Mouse (Mus musculus) CD4-positive helper T cell, adult 2 months (primary cell): ENCODE data around the gene Zfp13.
"Not testable (repeated sequence)": the region's sequence is repeated elsewhere in the genome, so short reads cannot be mapped to it uniquely, and the experiment has no call there.

Source experiments
- DNase-seq: peaks from one replicate; pipeline ENCODE4 v3.0.0-alpha.2; 2012; ENCODE audit warnings: low read depth, missing footprints, low spot score

Zfp13 gene

DNA sequence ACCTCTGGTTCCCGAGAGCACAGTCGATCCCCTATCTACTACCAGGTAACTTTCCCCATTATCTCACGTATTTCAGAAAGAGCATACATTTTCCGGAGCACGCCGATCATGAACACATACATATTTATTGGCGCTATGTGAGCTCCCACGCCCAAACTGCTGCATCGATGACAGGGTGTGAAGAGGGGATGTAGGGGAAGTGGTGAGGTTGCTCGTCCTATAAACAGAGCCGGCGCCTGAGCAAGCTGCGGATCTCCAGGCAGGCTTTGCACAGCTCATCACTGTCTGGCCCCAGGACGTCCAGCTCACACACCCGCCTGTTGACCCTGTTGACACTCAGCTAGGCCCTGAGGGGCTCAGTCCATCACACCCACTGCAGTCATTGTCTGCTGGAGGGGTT is 48.4 kb downstream of the Zfp13 start:
- DNase-seq, result peak; percentile 75

DNA sequence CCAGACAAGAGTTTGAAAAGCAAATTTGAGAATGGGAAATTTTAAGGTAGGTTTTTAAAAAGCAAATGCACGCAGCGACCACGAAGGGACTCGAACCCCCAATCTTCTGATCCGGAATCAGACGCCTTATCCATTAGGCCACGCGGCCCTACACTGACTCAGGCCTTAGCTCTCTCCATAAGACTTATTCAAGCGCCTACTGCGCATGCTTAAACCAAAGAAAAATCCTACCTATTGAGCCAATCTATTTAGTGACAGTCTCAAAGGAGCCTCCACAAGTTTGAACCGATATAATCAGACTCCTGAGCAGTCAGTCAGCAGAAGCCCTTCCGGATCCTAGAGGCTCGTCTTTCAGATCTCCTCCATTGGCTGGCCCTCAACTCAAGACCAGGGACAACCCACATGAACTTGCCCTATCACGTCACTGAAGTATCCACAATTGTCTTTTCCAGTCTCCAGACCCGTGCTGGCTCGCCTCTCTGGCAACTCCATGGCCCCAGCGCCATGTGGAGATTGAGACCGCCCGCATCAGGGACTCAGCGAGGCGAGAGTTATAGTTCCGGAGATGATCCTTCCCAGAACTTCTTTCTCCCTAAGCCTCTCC is 49.0 kb downstream of the Zfp13 start:
- peak; percentile 91 for DNase-seq

DNA sequence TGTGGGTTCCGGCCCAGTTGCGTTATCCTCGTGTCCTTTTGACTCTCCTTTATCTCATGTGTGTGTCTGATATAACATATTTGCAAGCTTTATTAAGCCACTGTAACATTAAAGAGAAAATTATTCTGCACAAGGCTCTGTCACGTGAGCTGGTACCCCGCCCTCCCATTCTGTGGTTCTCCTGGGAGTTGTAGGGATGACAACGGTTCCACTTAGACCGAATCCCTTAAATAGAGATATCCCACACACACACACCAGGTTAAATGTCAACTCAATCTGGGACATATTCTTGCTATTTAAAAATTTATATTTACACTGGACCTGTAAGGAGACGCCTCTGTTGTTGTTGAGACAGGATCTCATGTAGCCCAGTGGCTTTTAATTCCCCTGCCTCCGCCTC is 49.8 kb downstream of the Zfp13 start:
- no peak for DNase-seq

DNA sequence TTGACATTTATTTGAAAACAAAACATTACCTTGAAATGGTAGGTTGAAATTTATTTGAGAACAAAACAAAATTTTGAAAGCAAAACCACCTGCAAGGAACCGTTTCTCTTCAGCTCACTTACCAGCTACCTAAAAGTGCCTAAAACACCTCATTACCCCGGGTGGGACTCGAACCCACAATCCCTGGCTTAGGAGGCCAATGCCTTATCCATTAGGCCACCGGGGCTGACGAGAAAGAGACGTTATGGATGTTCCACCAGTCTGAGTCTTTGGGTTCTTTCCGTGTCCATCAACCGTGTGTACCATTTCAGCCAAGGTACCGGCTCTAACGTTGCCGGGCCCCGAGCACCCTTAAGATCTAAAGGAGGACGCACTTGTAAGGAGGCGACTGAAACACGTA is 50.7 kb downstream of the Zfp13 start:
- peak; percentile 82 for DNase-seq

DNA sequence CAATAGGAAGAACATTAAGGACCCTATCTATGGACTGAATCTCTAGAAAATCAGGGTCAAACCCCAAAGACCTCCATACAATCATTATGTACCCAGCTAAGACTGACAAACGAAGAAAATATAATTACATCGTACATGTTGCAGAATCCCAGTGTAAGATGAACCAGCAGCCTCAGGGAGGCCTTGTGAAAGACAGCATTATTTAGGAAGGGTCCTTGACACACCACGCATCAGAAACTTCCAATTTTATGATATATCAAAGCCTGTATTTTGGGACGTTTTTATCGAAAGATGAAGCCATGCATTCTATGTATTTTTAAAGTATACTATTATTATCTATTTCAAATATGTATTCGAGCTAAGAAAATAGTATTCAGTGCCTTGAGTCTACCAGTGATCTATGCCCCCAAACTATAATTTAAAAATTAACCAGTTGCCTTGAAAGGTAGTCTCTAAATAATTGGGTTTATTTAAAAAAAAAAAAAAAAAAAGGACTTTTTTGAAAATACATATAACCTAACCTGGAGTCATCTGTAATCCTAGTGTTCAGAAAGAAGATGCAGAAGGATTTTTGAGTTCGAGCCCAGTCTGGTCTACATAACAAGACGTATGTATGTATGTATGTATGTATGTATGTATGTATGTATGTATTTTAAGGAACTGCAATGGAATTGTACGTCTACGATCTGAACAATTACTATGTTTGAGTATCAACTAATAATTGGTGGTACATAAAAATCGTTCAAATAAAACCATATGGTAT is 51.4 kb downstream of the Zfp13 start:
- no peak for DNase-seq

DNA sequence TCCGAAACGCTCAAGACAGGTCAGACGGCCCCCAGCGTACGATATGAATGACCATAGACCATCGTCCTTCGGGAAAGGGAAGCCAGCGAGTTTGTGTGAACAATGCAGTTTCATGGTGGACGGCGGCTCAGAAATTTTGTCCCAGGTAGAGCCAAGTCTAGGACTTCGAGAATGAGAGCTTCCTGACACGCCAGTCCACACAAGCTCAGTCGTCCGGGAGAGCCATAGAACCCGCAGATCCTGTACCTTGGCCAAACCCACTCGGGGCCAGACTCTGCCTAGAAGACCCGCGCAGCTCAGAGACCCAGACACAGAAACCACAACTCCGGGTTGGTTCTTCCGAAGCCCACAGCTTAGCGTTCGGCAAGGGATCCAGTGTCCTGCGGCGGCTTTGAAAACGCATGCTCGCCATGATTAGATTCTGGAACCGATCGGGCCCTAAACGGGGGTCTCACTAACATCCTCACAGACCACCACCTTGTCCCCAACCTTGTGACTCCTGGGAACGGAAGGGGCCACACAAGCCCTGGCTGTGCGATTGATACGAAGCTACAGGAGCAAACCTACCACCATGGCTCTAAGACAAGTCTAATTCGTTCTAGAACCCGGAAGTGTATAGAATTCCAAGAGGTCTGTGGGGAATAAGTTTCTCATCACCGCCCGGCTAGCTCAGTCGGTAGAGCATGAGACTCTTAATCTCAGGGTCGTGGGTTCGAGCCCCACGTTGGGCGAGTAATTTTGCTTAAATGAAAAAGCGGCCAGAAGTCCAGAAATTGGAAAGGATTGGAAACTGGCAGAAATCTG is 52.4 kb downstream of the Zfp13 start:
- DNase-seq, result peak; percentile 89

DNA sequence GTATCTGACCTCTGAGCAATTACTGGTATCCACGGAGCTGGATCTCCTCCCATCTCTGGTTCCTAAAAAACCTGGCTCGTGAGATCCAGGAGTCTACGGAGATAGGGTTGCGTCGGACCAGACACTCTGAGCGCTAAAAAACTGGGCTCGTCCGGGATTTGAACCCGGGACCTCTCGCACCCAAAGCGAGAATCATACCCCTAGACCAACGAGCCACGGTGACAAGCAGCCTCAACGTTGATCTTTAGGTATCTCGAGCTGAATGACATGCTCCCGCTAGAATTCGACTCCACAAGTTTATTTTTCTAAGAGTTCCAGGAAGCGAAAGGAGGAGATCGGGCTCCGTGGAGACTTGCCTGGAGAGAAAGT is 53.0 kb downstream of the Zfp13 start:
- peak; percentile 83 for DNase-seq

DNA sequence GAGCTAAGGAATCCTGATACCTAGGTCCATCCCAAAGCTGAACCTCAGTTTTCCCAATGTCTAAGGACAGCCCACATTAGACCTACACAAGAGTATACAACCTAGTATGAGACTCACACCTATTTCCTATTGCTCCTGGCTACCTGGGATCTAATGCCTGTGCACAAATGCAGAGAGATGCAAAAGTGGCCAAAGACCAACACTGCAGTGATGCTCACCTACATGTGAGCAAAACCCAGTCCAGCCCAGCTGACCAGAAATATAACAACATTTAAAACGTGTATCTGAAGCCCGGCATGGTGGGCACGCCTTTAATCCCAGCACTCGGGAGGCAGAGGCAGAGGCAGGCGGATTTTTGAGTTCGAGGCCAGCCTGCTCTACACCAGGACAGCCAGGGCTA is 53.4 kb downstream of the Zfp13 start:
- DNase-seq, result no peak

DNA sequence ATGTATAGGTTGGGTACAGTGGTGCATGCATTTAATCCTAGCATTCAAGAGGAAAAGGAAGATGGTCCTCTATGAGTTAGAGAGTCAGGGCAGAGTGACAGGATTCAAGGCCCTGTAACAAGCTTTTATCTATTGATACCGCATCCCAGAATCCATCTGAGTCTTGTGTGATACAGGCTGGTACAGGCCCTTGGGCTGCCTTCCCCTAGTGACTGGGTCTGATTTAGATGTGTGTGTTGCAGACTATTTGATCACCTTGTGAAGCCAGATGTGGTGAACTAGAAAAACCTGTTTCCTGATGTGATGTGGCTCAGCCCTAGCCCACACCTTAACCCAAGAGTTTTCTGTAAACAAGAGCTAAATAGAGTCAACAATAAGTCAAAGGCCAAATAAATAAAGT is 54.5 kb downstream of the Zfp13 start:
- no peak for DNase-seq

DNA sequence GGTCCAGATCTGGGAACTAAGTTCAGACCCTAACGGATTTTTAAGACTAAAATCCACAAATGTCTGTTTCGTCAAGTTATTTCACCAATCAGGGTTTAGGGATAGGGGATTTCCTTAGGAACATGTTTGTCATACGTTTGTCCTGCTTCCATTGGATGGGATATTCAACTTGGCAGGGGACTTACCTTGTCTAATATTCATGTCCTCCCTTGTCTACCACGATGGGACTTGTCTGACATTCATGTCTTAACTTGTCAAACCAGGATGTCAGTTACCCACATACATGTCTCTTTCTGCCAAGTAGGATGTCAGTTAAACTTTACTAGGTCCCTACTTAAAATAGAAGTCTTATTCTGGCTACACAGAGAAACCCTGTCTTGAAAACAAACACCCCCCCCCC is 55.3 kb downstream of the Zfp13 start:
- DNase-seq, result no peak

DNA sequence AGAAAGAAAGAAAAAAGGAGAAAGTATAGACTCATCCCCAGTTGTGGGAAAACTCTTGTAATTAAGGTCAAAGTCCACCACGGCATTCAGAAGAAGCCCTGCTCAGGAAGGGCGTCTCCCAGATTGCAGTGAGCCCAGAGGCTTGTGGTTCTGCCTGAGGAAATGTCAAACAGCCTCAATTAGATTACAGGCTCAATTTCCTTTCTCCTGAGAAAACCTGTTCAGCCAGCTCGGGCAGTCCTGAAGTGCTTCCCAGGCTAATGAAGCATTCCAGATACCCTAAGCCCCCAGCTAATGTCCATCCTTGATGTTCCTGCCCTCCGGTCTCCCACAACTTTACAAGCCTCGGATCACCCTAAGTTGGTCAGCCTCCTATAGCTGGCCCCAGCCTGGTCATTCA is 56.0 kb downstream of the Zfp13 start:
- DNase-seq, result no peak

DNA sequence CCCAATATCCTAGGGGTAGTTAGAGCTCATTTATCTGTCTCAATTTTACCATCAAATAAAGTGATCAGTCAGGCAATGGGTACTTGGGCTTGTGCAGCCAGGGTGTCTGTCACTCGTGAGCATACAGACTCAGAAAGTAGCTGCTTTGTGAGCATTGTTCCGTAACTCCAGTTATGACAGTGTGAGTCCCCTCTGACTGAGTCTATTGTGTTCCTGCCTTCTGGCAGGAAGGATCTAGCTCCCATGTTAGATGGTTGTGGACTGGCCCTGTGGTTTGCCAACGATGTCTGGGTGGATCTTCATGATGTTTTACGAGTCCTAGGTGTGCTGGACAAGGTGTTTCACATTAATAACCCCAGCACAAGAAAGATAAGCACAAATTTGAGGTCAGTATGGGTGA is 56.5 kb downstream of the Zfp13 start:
- no peak for DNase-seq

DNA sequence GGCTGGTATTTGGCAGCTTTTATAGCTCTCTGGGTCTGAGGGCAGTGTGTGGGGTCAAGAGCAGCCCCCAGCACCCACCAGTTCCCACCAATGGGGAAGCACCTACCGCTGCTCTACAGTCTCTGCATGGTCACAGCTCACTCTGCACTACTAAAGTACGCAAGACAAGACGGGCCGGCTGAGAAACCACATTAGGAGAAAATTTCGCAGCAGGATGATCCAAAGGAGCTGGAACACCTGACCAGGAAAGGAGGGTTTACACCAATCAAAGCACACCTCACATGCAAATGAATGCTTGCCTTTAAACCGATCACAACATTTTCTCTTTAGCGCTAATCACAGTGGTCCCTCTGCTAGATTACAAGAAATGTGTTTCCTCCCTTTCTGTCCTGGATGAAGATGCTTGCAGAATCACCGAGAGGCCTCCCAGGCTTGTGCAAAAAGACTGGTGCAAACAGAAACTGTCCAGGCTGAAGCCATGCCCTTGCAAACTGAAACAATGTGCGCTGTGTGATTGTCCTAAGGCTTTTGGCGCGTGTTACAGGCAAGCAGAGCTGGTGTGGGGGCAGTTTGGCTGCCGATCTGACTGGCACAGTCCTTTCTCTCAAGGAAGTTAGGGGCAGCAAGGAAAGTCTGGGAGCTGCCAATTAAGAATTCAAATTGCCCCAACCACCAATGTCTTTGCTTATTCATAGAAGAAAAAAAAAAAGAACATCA is 57.1 kb downstream of the Zfp13 start:
- no peak for DNase-seq

DNA sequence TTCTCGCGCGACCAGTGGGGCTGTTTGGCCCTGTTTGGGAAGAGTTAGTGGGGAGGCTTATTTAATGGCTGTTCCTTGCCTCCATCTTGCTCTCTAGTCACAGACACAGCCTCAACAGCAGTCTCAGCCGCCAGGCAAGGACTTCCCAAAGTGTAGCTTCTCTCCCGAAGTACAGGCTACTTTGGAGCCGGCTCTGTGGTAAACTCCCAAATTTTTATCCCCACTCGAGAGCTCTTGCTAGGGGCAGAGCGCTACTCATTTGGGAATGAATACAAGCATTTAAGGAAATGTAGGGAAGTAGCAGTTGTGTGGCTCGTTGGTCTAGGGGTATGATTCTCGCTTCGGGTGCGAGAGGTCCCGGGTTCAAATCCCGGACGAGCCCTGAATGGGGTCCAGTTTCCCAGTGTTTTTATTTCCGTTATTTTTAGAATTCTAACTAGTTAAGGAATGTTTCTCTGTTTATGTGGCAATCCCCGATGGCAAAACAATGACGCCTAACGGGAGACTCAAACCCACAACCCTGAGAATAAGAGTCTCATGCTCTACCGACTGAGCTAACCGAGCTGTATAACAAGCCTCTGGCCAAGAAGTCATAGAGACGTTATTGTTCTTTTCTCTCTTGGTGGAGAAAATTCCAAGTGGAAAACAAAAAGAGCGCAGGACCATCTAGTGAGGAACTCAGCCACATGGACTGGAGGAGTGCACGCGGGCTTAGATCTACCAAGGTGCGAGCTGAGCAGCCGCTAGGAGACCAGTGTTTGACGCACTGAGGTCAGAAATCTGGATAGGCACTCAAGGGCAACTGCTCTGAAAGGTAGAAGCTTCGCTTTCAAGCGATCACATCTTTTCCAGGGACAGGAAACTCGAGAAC is 58.4 kb downstream of the Zfp13 start:
- no peak for DNase-seq

DNA sequence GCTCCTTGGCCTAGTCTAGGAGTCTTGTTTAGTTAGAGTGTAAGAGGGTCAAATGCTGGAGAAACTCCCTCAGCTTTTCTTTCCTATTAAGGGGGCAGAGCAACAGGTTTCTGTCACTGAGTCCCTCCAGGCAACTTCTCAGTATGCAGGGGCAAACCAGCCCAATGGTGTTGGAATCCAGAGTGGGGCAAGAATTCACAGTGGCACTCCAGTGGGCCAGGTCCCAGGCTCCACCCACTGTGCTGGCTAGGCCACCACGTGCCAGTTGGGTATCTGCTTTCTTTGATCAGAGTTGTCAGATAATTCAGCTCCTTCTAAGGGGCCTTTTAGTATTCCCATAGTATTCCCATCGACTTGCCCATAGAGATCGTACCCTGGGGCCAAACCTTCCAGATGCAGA is 59.2 kb downstream of the Zfp13 start:
- DNase-seq, result no peak

DNA sequence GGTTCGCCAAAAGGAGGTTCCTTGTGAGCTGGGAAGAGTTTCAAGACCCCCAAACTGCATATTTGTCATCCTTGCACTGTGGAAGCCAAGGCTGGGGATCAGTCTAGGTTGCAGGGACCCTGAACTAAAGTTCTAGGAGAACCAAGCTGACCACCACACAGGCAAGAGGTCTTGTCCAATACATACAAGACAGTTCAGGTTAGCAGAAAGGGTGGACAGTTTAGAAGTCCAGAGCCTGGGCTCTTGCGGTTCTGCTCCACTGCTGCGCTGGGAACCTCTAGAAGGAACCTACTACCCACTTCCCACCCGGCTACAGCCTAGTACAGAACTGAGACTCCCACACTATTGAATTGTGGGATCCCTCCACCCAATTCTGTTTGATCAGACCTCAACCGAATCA is 59.7 kb downstream of the Zfp13 start:
- no peak for DNase-seq

DNA sequence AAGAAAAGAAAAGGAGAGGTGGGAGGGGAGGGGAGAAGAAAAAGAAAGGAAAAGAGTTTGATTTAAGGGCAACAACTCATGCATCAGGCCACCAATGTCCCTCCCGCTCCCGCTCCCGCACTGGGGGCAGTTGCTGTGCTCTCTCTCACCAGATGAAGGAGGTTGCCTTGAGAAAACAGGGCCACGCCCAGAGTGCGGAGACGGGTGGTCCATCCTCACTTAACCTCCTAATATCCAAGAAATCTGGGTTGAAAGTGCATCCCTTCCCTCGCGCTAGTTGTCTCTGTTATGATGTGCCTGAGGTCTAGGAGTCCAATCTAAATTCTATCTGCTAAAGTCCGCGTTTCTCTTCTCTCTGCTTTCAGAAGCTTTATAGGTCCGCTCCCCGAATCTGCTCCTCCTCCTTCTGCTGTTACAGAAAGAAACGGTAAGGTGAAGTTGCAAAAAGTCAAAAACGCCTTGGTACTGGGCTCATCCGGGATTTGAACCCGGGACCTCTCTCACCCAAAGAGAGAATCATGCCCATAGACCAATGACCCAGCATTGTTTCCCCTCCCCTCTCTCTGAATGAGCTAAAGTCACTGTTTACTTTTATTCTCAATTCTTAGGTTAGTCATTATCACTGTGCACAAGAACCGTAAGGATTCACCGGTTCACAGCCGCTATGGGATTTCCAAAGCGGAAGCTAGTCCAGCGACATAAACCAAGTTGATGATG is 60.8 kb downstream of the Zfp13 start:
- no peak for DNase-seq

DNA sequence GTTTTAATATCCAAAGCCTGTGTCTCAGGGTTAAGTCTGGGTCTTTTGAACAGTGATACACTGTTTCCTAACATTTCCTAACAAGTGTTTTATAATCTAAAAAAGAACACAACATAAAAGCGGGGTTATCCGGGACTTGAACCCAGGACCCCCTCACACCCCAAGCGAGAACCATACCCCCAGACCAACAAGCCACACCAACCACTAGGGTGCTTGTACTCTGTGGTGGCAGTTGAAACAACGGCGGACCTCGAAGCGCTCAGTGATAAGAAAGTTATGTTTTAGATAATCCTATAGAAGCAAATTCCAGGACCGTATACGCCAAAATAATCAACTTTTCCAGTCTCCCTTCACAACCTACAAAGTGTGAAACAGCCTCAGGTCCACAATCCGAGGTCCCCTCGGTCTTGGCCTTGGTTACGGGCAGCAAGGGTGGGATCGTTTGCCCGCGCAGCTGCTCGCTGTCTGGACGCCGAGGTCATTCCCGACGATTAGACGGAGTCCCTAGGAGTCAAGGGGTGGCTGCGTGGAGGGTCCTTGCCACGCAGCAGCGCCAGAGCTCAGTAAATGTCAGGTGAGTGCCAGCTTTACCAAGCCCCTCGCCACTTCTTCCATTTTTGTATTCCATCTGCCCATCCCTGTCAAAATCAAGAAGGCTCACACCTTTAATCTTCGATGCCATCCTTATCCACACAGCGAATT is 61.6 kb downstream of the Zfp13 start:
- DNase-seq, result no peak

DNA sequence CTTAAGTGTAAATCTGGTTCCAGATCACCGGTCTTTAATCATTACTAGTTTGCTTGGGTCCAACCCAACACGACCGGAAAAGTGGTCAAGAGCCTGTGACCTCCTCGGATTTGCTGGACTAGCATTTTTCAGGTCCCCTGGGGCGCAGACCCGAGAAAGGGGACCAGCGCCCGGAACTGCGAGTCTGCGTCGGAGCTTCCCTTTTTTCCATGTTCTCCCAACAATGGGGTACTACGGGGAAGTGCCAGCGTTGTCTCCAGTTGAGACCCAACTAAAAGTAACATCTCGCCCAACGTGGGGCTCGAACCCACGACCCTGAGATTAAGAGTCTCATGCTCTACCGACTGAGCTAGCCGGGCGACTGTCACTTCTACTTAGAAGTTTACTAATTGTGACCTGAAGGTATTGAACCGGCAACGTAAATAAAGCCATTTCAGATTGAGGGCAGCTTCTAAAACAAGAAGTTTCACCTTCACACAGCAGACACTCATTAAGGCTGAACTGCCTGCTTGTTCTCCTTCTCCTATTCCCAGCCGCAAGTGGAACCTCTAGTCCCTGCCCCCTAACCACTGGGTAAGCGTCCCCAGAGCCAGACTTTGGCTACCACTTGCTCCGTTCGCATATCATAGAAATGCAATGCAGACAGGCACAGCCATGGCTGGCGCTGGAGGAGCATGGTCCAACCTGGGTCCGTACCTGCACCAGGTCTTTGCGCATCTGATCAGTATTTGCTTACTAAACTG is 64.1 kb downstream of the Zfp13 start:
- not testable (repeated sequence) for DNase-seq
